Mouse (Mus musculus) lung, postnatal 25 days (tissue): ENCODE results near the gene Slc12a8.

Experiments
- DNase-seq: peaks from one replicate; pipeline ENCODE4 v3.0.0; 2022; ENCODE audit warnings: low spot score

Slc12a8 gene

DNA sequence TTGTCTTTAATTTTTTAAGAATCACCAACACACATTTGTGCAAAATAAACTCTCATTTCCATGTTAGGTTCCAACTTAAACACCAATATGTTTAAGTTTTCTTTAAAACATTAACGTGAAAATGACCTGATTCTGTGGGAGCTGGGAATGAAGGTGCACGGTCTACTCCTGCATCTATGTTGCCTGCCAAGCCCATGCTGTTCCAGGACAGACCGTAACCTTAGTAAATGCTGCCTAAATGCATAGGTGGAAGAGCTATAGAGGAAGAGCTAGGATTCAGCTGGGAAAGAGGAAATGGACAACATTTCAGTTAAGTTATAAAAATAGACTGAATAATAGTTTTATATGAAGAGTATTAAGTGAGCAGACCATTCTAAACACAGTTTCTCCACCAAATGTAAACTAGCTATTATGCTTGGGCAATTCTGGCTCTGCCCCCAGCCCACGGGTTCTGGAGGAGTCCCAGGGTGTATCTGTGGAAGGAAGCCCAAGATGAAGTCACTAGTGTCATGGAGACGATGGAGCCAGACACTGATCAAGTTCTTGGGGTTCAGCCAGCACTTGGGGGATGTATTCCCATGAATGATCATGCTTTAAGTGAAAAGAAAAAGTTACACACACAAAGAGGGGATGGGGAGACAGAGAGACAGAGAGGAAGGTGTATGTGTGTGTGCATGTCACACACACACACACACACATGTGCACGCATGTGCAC is 95.1 kb downstream of the Slc12a8 start:
- DNase-seq, result peak; percentile 38

DNA sequence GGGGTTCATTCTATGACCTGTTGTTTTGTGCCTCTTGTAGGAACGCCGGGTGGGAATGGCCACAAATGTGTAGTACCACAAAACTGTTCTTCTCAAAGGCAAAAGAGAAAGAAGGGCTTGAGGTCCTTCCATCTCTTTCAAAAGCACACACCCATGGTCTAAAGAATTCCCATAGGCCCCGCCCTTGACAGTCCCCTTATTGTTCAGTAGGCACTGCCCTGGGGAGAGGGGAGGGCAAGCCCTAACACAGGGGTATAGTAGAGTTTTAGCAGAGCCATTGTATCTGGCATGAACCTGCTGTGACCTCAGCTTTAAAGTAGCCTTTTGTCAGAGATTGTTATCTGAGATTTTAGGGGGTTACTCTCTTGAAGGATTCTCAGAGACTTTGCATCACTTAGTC is 98.9 kb downstream of the Slc12a8 start:
- no peak for DNase-seq

- DNase-seq, result no peak
These were observed 104.7 kb downstream of the Slc12a8 start for GRCm38 (mm10) chr16:33621836-33622235.

DNA sequence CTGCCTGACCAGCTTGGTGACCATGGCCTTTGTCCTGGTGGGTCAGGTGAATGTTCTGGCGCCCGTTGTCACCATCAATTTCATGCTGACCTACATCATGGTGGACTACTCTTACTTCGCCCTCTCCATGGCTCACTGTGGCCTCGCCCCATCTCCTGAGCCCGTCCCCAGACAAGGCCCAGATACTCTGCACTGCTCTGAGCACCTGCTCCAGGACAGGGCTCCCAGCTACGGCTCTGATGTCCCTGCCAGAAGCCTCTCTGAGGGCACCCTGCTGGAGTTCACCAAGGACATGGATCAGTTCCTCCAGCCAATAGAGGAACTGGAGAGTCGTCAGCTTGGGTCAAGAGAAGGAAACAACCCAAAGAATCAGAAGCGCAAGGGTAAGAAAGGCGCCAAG is 107.5 kb downstream of the Slc12a8 start:
- no peak for DNase-seq

DNA sequence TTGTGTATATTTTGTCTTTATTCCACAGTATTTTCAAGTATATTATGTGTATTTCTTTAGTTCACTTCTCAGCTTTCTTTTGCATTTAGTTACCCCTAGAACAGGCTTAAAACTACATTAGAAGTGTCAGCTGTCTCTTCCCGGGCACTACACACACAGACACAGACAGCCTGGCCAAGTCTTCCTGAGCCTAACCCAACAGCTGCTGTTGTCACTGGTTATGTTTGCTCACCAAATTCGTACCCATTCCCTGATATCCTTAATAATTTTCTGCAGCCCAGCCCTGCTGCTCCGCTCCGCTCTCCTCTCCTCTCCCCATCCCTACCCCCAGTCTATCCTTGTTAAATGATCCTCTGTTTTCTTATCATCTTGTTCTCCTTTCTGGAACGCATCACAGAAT is 112.4 kb downstream of the Slc12a8 start:
- no peak for DNase-seq

GRCm38 (mm10) chr16:33635836-33636595 is 118.9 kb downstream of the Slc12a8 start:
- DNase-seq, result no peak

- DNase-seq, result peak; percentile 21
These were observed 124.7 kb downstream of the Slc12a8 start for GRCm38 (mm10) chr16:33641779-33642178.

DNA sequence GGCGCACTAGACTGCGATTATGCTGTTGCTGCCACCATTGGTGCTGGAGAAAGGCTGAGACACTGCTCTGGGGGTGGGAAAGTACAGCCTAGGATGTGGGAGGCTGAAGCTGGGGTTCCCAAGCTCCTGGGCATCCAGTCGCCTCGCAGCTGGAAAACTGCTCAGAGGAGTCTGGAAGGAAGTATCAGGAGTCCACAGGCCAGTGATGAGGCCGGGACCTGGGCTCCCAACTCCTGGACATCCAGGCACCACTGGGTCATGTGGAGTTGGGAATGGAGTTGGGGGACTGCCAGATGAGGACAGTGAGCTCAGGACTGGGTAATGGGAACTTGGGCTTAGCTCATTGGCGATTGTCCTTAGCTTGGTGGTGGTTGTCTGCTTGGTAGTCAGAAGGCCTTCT is 136.0 kb downstream of the Slc12a8 start:
- DNase-seq, result no peak

DNA sequence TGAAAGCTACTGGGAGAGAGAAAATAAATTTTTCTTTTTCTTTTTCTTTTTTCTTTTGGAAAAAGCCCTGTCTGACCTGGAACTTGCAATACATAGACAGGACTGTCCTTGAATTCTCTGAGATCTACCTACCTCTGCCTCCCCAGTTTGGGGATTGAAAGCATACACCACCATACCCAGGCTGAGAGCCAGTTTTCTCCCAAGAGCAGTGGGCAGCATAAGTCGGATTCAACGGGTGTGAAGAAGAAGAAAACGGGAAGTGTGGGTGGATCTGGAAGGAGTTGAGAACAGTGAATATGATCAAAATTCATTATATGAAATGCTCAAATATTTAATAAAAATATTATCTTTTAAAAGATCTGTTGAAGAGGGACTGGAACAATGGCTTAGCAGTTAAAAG is 138.3 kb downstream of the Slc12a8 start:
- no peak for DNase-seq

- no peak for DNase-seq
These were observed 140.1 kb downstream of the Slc12a8 start for GRCm38 (mm10) chr16:33657191-33657590.

DNA sequence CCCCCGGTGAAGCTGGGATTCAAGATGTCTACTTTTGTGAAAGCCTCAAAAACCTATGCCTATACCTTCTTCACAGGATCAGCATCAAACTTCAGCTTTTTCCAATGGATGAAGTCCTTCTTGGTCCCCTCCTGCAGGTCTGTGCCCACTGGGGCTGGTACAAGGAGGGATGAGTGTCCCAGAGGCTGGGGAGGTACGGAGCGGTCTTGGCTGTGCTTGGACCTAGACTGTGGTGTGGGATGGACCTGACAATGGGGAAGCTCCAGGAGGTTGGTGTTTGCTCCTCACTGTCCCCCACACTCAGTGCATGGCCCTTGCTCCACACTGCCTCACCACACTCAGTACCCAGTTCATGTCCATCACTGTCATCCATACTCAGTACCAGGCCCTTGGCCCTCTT is 141.0 kb downstream of the Slc12a8 start:
- no peak for DNase-seq

- no peak for DNase-seq
These were observed 142.4 kb downstream of the Slc12a8 start for GRCm38 (mm10) chr16:33659521-33659920.

GRCm38 (mm10) chr16:33660125-33660524 is 143.0 kb downstream of the Slc12a8 start:
- DNase-seq, result peak; percentile 82

DNA sequence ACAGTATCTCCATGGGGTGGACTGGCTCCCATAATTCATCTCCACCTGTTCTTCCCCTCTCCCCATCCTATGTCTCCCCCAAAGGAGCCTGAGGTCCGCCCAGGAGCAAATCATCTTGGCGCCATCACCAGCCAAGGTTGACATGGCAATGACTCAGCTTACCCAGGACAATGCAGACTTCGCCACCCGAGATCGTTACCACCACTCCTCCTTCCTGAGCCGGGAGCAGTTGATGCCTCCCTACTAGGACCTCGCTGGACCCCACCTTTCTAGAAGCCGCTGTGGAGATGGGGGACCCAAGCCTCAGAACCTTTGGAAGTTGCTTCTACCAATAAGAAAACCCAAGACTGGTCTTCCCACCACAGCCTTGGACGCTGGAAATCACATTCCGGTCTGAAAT is 145.7 kb downstream of the Slc12a8 start:
- no peak for DNase-seq

GRCm38 (mm10) chr16:33666226-33666625 is 149.1 kb downstream of the Slc12a8 start:
- no peak for DNase-seq

DNA sequence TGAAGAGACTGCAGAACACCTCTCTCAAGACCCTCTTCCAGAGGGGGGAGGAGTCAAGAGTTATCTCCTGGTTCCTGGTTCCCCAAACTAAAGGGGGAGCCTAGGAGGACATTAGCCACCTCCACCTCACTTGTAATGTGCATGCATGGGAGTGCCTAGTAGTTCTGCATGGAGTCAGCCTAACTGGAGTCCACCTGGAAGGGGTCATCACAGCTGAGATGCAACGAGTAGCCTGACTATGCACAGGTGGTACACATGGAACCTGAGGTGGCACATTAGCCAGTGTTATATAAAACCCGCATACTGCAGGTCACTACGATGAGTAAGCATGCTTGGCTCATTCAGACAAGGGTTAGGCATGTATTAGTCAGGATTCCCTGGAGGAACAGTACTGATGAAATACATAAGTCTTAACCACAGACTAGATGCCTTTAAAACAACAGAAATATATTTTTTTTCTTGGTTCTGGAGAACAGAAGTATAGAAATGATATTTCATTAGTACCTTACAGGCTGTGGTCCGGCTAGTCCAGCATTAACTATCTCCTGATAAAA is 149.9 kb downstream of the Slc12a8 start:
- DNase-seq, result no peak

DNA sequence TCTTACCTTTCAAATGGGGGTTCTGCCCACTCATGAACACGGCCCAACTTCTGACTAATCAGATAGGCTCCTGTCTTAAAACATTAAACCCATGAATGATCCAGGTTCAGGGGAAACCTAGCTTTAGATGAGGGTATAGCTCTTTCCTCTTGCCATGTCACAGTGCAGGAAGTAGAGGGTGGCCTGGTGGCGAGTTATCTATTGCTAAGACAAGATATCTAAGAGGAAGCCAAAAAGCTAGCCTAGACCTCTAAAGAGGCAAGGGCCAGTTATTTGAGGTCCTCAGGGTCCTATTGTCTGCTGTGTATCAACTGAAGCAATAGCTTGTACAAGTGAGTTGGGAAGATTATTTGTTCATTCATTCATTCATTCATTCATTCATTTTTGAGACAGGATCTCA is 151.3 kb downstream of the Slc12a8 start:
- no peak for DNase-seq

DNA sequence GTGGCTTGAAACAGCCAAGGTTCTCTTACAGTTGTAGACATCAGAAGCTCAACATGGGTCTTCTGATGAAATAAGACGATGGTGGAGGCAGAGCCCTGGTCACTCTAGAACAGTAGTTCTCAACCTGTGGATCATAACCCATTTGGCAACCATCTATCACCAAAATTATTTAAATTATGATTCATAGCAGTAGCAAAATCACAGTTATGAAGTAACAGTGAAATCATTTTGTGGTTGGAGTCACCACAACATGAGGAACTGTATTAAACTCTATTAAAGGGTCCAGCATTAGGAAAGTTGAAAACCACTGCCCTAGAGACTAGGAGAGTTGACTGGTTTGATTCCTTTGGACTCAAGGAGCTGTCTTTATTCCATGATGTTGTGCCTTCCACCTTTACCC is 151.9 kb downstream of the Slc12a8 start:
- no peak for DNase-seq

GRCm38 (mm10) chr16:33670340-33670739 is 153.2 kb downstream of the Slc12a8 start:
- no peak for DNase-seq

DNA sequence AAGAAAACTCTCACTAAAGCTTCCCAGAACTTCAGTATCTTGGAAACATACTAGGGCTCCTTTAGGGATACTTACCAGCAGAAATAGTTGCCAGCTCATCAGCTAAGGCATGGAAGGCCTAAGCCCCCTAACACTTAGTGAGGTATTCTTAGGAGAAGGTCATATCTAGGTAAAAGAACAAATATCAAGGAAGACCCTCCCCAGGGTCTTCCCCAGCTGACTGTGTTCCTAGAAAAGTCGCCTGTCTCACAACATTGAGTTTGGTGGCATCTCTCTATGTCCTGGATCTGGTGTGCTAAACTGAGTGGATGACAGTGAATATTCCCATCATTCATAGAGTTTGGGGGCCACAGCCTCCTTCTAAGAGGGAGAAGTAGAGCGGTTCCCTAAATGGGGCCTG is 153.8 kb downstream of the Slc12a8 start:
- DNase-seq, result no peak

GRCm38 (mm10) chr16:33672188-33672587 is 155.1 kb downstream of the Slc12a8 start:
- DNase-seq, result no peak

DNA sequence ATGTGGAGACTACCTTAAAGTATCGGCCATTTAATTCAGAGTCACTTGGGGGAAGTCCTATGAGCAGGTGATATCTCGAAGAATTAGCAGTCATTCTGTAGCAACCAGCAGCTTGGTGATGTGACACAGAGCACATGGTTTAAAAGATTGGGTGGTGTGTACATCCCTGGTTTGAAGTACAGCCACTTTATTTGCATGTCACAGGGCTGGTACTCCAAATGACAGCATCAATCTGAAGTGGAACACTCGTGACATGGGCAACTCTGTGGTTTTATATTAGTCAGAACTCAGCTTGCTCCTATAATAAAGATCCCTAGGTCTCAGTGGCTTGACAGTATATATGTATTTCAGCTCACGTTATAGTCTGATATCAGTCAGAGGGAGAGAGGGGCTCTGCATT is 155.5 kb downstream of the Slc12a8 start:
- no peak for DNase-seq

- DNase-seq, result no peak
These were observed 156.5 kb downstream of the Slc12a8 start for GRCm38 (mm10) chr16:33673530-33674109.
